Mouse (Mus musculus) intestine, embryonic 16.5 days (tissue): ENCODE results near the gene Hyal5. TPM values are rescaled to one million over a fixed set of nuclear protein-coding genes. Genes with fewer than 3 reads are reported as not detected.

Source experiments
- ATAC-seq: fragments of 200-750 bp; cut with Nextera tagmentation; 2 replicates; pipeline ENCODE4 v1.8.0; 2017; ENCODE audit warnings: moderate TSS enrichment, moderate library complexity
- H3K27ac ChIP-seq: fragments of 300-500 bp; sonication (generic); 2 replicates; pipeline ENCODE4 v1.5.1; 2014; ENCODE audit warnings: mild to moderate bottlenecking, low read length
- H3K27me3 ChIP-seq: fragments of 300-500 bp; sonication (generic); replicated peaks from 2 replicates; pipeline ENCODE4 v1.6.1; 2014; ENCODE audit warnings: low read length, control low read depth, mixed read lengths; ENCODE audit not compliant: control insufficient read depth, insufficient read depth
- H3K36me3 ChIP-seq: fragments of 300-500 bp; sonication (generic); 2 replicates; pipeline ENCODE4 v1.6.1; 2014; ENCODE audit warnings: low read length, control low read depth; ENCODE audit not compliant: control insufficient read depth, insufficient read depth
- H3K4me1 ChIP-seq: fragments of 300-500 bp; sonication (generic); 2 replicates; pipeline ENCODE4 v1.6.1; 2014; ENCODE audit warnings: low read length, control low read depth, mixed read lengths; ENCODE audit not compliant: control insufficient read depth, insufficient read depth
- H3K4me2 ChIP-seq: fragments of 300-500 bp; sonication (generic); 2 replicates; pipeline ENCODE4 v1.6.1; 2014; ENCODE audit warnings: low read depth, low read length, control low read depth
- H3K4me3 ChIP-seq: fragments of 300-500 bp; sonication (generic); 2 replicates; pipeline ENCODE4 v1.5.1; 2014; ENCODE audit warnings: mild to moderate bottlenecking, low read length
- H3K9ac ChIP-seq: fragments of 300-500 bp; sonication (generic); 2 replicates; pipeline ENCODE4 v1.6.1; 2014; ENCODE audit warnings: low read depth, low read length
- H3K9me3 ChIP-seq: fragments of 300-500 bp; sonication (generic); 2 replicates; pipeline ENCODE4 v1.6.1; 2016; ENCODE audit warnings: low read length, control low read depth; ENCODE audit not compliant: control insufficient read depth
- WGBS: fragments of 180-500 bp; shearing (Covaris S2); extraction: QIAGEN DNeasy Blood & Tissue Kit; methylation state at CpG from one replicate; pipeline ENCODE4 v1.1.7; 2014; 5-methylcytosine and 5-hydroxymethylcytosine counted together
- polyA plus RNA-seq: library from polyadenylated mRNA; unstranded; fragments of >200 nt; fragmentation: Nextera tagmentation; extraction: Ambion mirVana; gene quantifications from 2 replicates; pipeline ENCODE4 v1.2.1, GENCODE M21; 2015

Gene Hyal5
- 17.8 and 36.7 TPM in 2 replicates for polyA plus RNA-seq

DNA sequence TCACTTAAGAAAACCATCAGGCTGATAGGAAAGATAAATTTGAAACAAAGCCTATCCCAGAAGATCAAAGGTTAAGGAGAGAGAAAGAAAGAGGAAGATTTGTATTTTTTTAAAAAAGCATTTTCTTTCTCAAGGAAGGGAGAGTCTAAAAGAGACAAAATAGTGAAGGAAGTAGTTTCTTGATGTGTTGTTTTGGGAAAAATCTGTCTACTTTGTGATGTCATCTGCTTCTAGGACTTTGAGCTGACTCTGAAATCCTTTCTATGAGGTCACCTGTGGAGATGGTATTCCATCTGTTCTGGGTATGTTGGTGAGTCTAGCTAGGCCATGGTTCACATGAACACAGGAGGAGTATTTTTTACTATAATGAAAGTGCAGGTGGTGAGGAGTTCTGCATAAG, at the start of gene Hyal5:
Gene Hyal5, plus strand, starts transcription at position 301 of the 400 bp plus-strand sequence.
- Histone ChIP-seq H3K4me3 (no peak within 1 kb of the TSS), H3K4me2 (no peak within 1 kb of the TSS), H3K27me3 (no peaks in the 10 kb centered on the region), H3K36me3 (no peaks in the 10 kb centered on the region), H3K27ac (no peak within 1 kb of the TSS), H3K9me3 (no peaks in the 10 kb centered on the region), H3K9ac (no peak within 1 kb of the TSS), H3K4me1 (no peaks in the 10 kb centered on the region)
- no peak for ATAC-seq

DNA sequence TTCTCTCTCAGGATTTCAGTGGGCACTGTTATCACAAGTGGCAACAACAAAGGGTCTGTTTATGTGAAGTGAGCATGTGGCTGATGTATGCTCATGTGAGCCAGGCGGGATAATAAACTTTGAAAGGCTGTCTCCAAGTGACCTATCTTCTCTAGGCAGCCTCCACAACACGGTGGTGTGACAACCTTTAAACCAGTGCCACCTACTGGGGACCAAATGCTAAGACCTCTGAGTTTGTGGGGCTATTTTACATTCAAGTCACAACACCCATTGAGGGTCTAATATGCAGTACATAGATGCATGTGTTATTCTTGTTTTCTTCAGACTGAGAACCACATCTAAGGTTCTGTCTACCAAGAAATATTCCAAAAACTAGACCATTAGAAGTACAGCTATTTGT, 35.7 kb upstream of the Hyal5 start:
- Histone ChIP-seq H3K9me3 (no peaks in the 10 kb centered on the region), H3K4me3 (no peak overlapping the region), H3K27me3 (no peaks in the 10 kb centered on the region), H3K9ac (no peak overlapping the region), H3K27ac (no peak overlapping the region), H3K4me1 (no peaks in the 10 kb centered on the region), H3K36me3 (no peaks in the 10 kb centered on the region), H3K4me2 (no peak overlapping the region)
- ATAC-seq: no peak
- 34% methylated on average over 2 of the region's 2 CpGs for WGBS

DNA sequence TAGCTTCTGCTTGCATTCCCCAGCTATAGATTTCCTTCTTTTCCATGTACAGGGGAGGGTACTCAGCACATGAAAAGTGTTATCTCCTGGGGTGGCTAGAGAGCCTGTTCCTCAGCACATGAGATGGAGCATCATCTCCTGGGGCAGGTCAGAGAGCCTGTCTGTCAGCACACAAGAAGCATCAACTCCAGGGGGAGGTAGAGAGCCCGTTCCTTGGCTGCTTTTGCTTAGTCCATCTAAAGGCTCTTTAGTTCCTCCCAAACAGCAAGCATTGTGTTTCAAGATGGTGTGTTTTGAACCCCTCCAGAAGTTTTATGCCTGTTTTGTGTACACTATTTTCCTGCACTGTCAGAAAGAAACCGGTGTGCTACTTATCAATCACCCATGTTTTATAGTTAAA, 2.5 kb downstream of the Hyal5 start:
- Histone ChIP-seq H3K36me3 (no peaks in the 10 kb centered on the region), H3K4me2 (no peak overlapping the region)
- ATAC-seq: 0 out of 2 replicates have a peak, but pooled peaks have one; percentile 11

DNA sequence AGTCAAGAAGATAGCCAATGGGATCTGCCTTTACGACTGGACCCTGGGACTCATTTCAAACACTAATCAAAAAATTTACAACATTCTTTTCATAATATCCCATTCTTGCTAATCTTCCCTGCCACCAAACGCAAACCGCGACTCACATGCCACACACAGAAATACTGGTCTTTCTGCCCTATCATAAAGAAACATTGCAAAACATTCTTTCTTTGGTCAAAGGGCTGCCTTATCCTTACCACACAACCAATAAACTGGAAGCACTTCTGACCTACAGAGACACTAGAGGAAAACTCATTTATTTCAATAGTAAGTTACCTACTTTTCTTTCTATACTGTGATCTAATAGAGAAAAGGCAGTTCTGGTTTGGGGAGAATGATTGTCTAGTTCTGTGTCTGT, 5.9 kb downstream of the Hyal5 start:
- Histone ChIP-seq H3K9me3 (no peaks in the 10 kb centered on the region), H3K9ac (no peak overlapping the region), H3K27me3 (no peaks in the 10 kb centered on the region), H3K4me2 (no peak overlapping the region), H3K27ac (no peak overlapping the region), H3K4me1 (no peaks in the 10 kb centered on the region), H3K4me3 (no peak overlapping the region), H3K36me3 (no peaks in the 10 kb centered on the region)
- WGBS: 76% methylated on average over 4 of the region's 4 CpGs
- peak; percentile 81 for ATAC-seq

More for the DNA sequence above, 2.5 kb downstream of the Hyal5 start:
- no peak overlapping the region for H3K27ac ChIP-seq
- H3K9ac ChIP-seq: no peak overlapping the region
- H3K27me3 ChIP-seq: no peaks in the 10 kb centered on the region
- H3K9me3 ChIP-seq: no peaks in the 10 kb centered on the region
- no peak overlapping the region for H3K4me3 ChIP-seq
- 40% methylated on average over 2 of the region's 2 CpGs for WGBS
- no peaks in the 10 kb centered on the region for H3K4me1 ChIP-seq

DNA sequence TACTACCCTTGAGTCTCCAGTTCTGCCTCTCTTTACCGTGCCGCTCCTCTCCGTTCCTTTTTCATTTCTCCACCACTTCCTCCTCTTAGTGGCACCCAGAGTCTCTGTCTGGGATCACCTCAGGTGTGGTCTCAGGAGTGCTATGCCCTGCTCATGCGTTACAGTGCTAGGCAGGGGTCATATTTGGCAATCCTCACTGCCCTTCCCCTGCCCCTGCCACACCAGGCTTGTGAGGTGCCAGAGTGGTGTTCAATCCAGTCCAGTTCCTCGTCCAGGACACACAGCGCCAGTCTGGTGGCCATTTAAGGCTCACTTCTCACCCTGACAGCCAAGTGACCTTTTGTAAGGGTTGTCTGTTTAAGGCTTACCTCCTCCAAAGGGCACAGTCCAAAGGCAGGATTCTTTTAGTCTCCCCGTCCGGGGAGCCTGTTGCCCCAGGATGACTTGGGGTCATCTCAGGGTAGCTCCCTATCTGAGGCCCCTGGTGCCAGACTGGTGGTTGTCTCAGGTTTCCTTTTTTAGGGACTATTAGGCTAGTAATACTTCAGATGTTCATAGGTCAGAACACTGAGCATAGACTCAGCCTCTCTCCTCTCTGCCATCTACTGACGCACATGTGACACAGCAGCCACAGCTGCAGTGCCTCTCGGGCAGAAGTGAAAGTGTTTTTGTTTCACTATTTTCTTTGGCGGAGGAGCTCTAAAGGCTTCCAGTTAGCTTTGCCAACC, 36.5 kb downstream of the Hyal5 start:
- H3K27me3 ChIP-seq: no peaks in the 10 kb centered on the region
- peak; percentile 93 for ATAC-seq
- WGBS: 66% methylated on average over 11 of the region's 11 CpGs
- no peaks in the 10 kb centered on the region for H3K36me3 ChIP-seq
- no peaks in the 10 kb centered on the region for H3K4me1 ChIP-seq
- no peaks in the 10 kb centered on the region for H3K9me3 ChIP-seq
- H3K4me2 ChIP-seq: peak overlapping the region; percentile 35
- H3K27ac ChIP-seq: no peak overlapping the region
- 0 out of 2 replicates have a peak overlapping the region, but pooled peaks have one; percentile 15 for H3K4me3 ChIP-seq
- no peak overlapping the region for H3K9ac ChIP-seq

DNA sequence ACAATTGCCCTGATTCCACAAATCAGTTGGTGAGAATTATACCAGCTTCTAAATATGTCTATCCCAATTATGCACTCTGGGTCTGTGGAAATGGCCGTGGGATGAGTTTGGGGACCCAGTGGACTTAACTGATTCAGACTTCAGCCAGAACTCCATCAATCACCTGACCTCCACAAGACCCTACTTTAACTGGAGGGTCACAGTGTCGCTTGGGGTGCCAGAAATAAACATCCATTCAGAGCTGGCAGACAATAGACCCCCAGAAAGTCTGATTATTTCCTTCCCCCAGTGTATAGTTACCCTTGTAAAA, 37.0 kb downstream of the Hyal5 start:
- no peaks in the 10 kb centered on the region for H3K36me3 ChIP-seq
- no peak; the same call in none of the 2 replicates for ATAC-seq
- 50% methylated on average over 2 of the region's 2 CpGs for WGBS
- no peaks in the 10 kb centered on the region for H3K9me3 ChIP-seq
- no peak overlapping the region for H3K27ac ChIP-seq
- 0 out of 2 replicates have a peak overlapping the region, but pooled peaks have one; percentile 15 for H3K4me3 ChIP-seq
- no peaks in the 10 kb centered on the region for H3K27me3 ChIP-seq
- no peaks in the 10 kb centered on the region for H3K4me1 ChIP-seq
- H3K4me2 ChIP-seq: peak overlapping the region; percentile 35
- H3K9ac ChIP-seq: no peak overlapping the region

DNA sequence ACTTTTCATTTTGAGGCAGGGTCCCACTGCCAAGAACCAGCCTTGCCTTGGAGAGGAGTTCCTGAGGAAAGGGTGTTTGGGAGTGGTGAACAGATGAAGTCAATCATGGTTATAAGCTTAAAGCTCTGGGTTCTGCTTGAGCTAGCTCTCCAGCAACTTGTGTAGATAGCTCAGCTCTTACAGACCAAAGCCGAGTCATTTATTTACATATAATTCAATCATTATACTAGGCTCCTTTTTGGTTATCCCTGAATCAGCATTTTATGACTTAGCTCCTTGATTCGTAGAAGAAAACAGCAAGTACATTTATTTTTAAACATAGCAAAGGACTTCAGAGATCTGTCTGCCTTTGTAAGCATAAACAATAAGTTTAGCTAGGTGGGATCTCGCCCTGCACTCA, 47.3 kb downstream of the Hyal5 start:
- Histone ChIP-seq H3K4me1 (no peaks in the 10 kb centered on the region), H3K9ac (no peak overlapping the region), H3K4me3 (no peak overlapping the region), H3K4me2 (no peak overlapping the region), H3K27ac (no peak overlapping the region), H3K27me3 (no peaks in the 10 kb centered on the region), H3K36me3 (no peaks in the 10 kb centered on the region), H3K9me3 (no peaks in the 10 kb centered on the region)
- no peak for ATAC-seq
- whole genome bisulfite sequencing: 67% methylated on average over 3 of the region's 3 CpGs

DNA sequence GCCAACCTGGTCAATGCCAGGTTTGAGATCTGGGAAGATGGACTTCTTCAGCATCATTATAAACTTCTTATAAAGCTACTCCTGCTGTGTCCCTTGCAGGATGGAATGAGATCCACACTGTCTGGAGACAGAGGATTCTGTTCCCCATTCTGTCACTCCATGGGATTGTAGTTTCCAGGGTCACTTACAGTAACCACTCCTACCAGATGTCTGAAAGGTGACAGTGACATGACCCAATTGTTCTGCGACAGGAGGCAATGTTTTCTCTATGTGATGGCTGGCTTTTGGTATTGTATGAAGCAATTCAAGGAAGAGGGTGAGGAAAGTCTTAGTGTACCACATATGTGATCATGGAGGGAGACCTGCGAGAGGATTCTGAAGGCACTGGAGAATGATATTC, 50.0 kb downstream of the Hyal5 start:
- Histone ChIP-seq H3K9ac (no peak overlapping the region), H3K4me1 (no peaks in the 10 kb centered on the region), H3K27me3 (no peaks in the 10 kb centered on the region), H3K27ac (no peak overlapping the region), H3K9me3 (no peaks in the 10 kb centered on the region), H3K4me2 (no peak overlapping the region), H3K36me3 (no peaks in the 10 kb centered on the region), H3K4me3 (no peak overlapping the region)
- 90% methylated on average over 2 of the region's 2 CpGs for WGBS
- no peak for ATAC-seq

DNA sequence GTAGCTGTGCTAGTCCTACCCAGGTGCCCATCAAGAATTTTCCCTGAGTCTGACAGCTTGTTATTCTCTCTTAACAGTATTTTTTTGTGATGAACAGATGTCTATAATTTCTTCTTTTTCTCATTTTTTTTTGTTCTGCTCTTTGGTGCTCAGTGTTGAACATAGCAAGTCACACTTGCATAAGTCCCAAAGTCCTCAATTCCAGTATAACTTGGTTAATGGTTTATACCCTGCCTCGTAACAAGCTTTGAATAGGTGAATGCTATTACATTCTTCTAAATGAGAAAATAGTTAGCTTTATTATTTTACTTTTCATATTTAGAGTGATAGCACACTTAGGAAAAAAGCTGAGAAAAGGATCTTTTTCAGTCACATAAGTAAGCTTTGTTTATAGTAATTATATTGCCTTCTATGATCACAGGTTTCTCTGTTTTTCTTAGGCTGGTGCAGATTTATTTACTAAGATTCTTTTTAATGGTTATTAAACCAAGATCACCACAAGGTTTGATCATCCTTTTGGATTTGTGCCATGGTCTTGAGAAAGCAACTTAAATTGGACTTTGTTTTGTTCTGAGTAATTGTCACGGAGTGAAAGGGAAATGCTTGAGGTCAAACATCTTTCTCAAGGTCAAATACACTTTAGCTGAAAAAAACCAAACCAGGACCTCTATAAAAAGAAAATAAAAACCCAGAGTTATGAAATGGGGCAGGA, 52.4 kb downstream of the Hyal5 start:
- Histone ChIP-seq H3K4me1 (no peaks in the 10 kb centered on the region), H3K36me3 (no peaks in the 10 kb centered on the region), H3K4me2 (no peak overlapping the region), H3K27ac (no peak overlapping the region), H3K4me3 (no peak overlapping the region), H3K9me3 (no peaks in the 10 kb centered on the region), H3K27me3 (no peaks in the 10 kb centered on the region), H3K9ac (no peak overlapping the region)
- ATAC-seq: no peak
- 61% methylated on average over 2 of the region's 2 CpGs for WGBS
